Mouse (Mus musculus): ENCODE measurements around the gene Pigk. TPM values are rescaled to one million over a fixed set of nuclear protein-coding genes. Genes with fewer than 3 reads are reported as not detected.
A peak's percentile ranks its signal among the peaks of the same experiment; 100 is the strongest.

Gene Pigk
- polyA plus RNA-seq, 1 experiment from 2014 or later: 35.9 TPM

GRCm38 (mm10) chr3:152761116-152761515 is 47.2 kb downstream of the Pigk start:
- no peaks in the 10 kb centered on the region for H3K9me3 ChIP-seq (ENCODE audit: control insufficient read depth, low read length)
- 28% methylated on average over 7 of the region's 7 CpGs for WGBS
- H3K9ac ChIP-seq (ENCODE audit: low read depth, low read length): no peak overlapping the region

GRCm38 (mm10) chr3:152761661-152762060 is 47.8 kb downstream of the Pigk start:
- 0 out of 2 replicates have a peak, but pooled peaks have one; percentile 24 for ATAC-seq

More at GRCm38 (mm10) chr3:152761116-152761515, 47.2 kb downstream of the Pigk start:
- peaks cover 9% of the 10 kb centered on the region; the same call in 1 of the 2 replicates for H3K4me1 ChIP-seq (ENCODE audit: control insufficient read depth, insufficient read depth, low read length)
- ATAC-seq: no peak
- no peaks in the 10 kb centered on the region for H3K27me3 ChIP-seq (replicated peaks; ENCODE audit: control insufficient read depth, insufficient read depth, low read length)
- H3K4me2 ChIP-seq (ENCODE audit: low read depth, low read length): no peak overlapping the region
- H3K27ac ChIP-seq (ENCODE audit: low read length): no peak overlapping the region
- H3K4me3 ChIP-seq (ENCODE audit: low read length): no peak overlapping the region
- H3K36me3 ChIP-seq (ENCODE audit: control insufficient read depth, insufficient read depth, low read length): no peaks in the 10 kb centered on the region

GRCm38 (mm10) chr3:152762302-152762701 is 48.4 kb downstream of the Pigk start:
- H3K9me3 ChIP-seq (ENCODE audit: control insufficient read depth, low read length): no peaks in the 10 kb centered on the region
- H3K36me3 ChIP-seq (ENCODE audit: control insufficient read depth, insufficient read depth, low read length): no peaks in the 10 kb centered on the region
- no peak overlapping the region for H3K4me3 ChIP-seq (ENCODE audit: low read length)
- no peak overlapping the region for H3K4me2 ChIP-seq (ENCODE audit: low read depth, low read length)
- WGBS: 88% methylated on average over 8 of the region's 8 CpGs
- no peak overlapping the region for H3K27ac ChIP-seq (ENCODE audit: low read length)
- no peak overlapping the region for H3K9ac ChIP-seq (ENCODE audit: low read depth, low read length)
- no peak for ATAC-seq
- H3K4me1 ChIP-seq (ENCODE audit: control insufficient read depth, insufficient read depth, low read length): peaks cover 9% of the 10 kb centered on the region; the same call in 1 of the 2 replicates
- H3K27me3 ChIP-seq (replicated peaks; ENCODE audit: control insufficient read depth, insufficient read depth, low read length): no peaks in the 10 kb centered on the region

More at GRCm38 (mm10) chr3:152761661-152762060, 47.8 kb downstream of the Pigk start:
- Histone ChIP-seq H3K4me2 (ENCODE audit: low read depth, low read length) (no peak overlapping the region), H3K9me3 (ENCODE audit: control insufficient read depth, low read length) (no peaks in the 10 kb centered on the region), H3K36me3 (ENCODE audit: control insufficient read depth, insufficient read depth, low read length) (no peaks in the 10 kb centered on the region), H3K9ac (ENCODE audit: low read depth, low read length) (no peak overlapping the region), H3K27ac (ENCODE audit: low read length) (no peak overlapping the region), H3K27me3 (replicated peaks; ENCODE audit: control insufficient read depth, insufficient read depth, low read length) (no peaks in the 10 kb centered on the region), H3K4me3 (ENCODE audit: low read length) (no peak overlapping the region), H3K4me1 (ENCODE audit: control insufficient read depth, insufficient read depth, low read length) (peaks cover 9% of the 10 kb centered on the region; the same call in 1 of the 2 replicates)
- 54% methylated on average over 8 of the region's 8 CpGs for WGBS

GRCm38 (mm10) chr3:152763139-152763882 is 49.4 kb downstream of the Pigk start:
- Histone ChIP-seq H3K4me1 (ENCODE audit: control insufficient read depth, insufficient read depth, low read length) (peaks cover 9% of the 10 kb centered on the region; the same call in 1 of the 2 replicates), H3K4me2 (ENCODE audit: low read depth, low read length) (peak overlapping the region; percentile 57), H3K9me3 (ENCODE audit: control insufficient read depth, low read length) (no peaks in the 10 kb centered on the region), H3K36me3 (ENCODE audit: control insufficient read depth, insufficient read depth, low read length) (no peaks in the 10 kb centered on the region), H3K27ac (ENCODE audit: low read length) (peak overlapping the region; percentile 12; the same call in 1 of the 2 replicates), H3K27me3 (replicated peaks; ENCODE audit: control insufficient read depth, insufficient read depth, low read length) (no peaks in the 10 kb centered on the region), H3K4me3 (ENCODE audit: low read length) (peak overlapping the region; percentile 44), H3K9ac (ENCODE audit: low read depth, low read length) (peak overlapping the region; percentile 60)
- 27% methylated on average over 26 of the region's 26 CpGs for WGBS
- ATAC-seq: peak; percentile 67

GRCm38 (mm10) chr3:152764516-152765312 is 50.8 kb downstream of the Pigk start:
- Histone ChIP-seq H3K4me3 (ENCODE audit: low read length) (no peak overlapping the region), H3K9me3 (ENCODE audit: control insufficient read depth, low read length) (no peaks in the 10 kb centered on the region), H3K9ac (ENCODE audit: low read depth, low read length) (no peak overlapping the region), H3K4me1 (ENCODE audit: control insufficient read depth, insufficient read depth, low read length) (peaks cover 9% of the 10 kb centered on the region; the same call in 1 of the 2 replicates), H3K4me2 (ENCODE audit: low read depth, low read length) (no peak overlapping the region), H3K27me3 (replicated peaks; ENCODE audit: control insufficient read depth, insufficient read depth, low read length) (no peaks in the 10 kb centered on the region), H3K36me3 (ENCODE audit: control insufficient read depth, insufficient read depth, low read length) (no peaks in the 10 kb centered on the region), H3K27ac (ENCODE audit: low read length) (no peak overlapping the region; the same call in 1 of the 2 replicates)
- ATAC-seq: no peak
- 57% methylated on average over 8 of the region's 8 CpGs for WGBS

GRCm38 (mm10) chr3:152767485-152767884 is 53.6 kb downstream of the Pigk start:
- Histone ChIP-seq H3K9me3 (ENCODE audit: control insufficient read depth, low read length) (no peaks in the 10 kb centered on the region), H3K4me2 (ENCODE audit: low read depth, low read length) (no peak overlapping the region), H3K36me3 (ENCODE audit: control insufficient read depth, insufficient read depth, low read length) (no peaks in the 10 kb centered on the region), H3K9ac (ENCODE audit: low read depth, low read length) (no peak overlapping the region), H3K27ac (ENCODE audit: low read length) (no peak overlapping the region), H3K4me1 (ENCODE audit: control insufficient read depth, insufficient read depth, low read length) (peaks cover 9% of the 10 kb centered on the region; the same call in 1 of the 2 replicates), H3K4me3 (ENCODE audit: low read length) (no peak overlapping the region), H3K27me3 (replicated peaks; ENCODE audit: control insufficient read depth, insufficient read depth, low read length) (no peaks in the 10 kb centered on the region)
- ATAC-seq: no peak
- 53% methylated on average over 11 of the region's 11 CpGs for WGBS

- H3K27me3 ChIP-seq (replicated peaks; ENCODE audit: control insufficient read depth, insufficient read depth, low read length): no peaks in the 10 kb centered on the region
- H3K27ac ChIP-seq (ENCODE audit: low read length): no peak overlapping the region
- WGBS: 82% methylated on average over 6 of the region's 6 CpGs
- no peak overlapping the region for H3K4me3 ChIP-seq (ENCODE audit: low read length)
- H3K4me2 ChIP-seq (ENCODE audit: low read depth, low read length): no peak overlapping the region
- no peaks in the 10 kb centered on the region for H3K9me3 ChIP-seq (ENCODE audit: control insufficient read depth, low read length)
- ATAC-seq: no peak
- no peaks in the 10 kb centered on the region for H3K4me1 ChIP-seq (ENCODE audit: control insufficient read depth, insufficient read depth, low read length)
- H3K36me3 ChIP-seq (ENCODE audit: control insufficient read depth, insufficient read depth, low read length): no peaks in the 10 kb centered on the region
- H3K9ac ChIP-seq (ENCODE audit: low read depth, low read length): no peak overlapping the region
Measured at GRCm38 (mm10) chr3:152770056-152770455, 56.2 kb downstream of the Pigk start.

GRCm38 (mm10) chr3:152776363-152776762 is 62.5 kb downstream of the Pigk start:
- Histone ChIP-seq H3K4me3 (ENCODE audit: low read length) (no peak overlapping the region), H3K4me2 (ENCODE audit: low read depth, low read length) (no peak overlapping the region), H3K27me3 (replicated peaks; ENCODE audit: control insufficient read depth, insufficient read depth, low read length) (no peaks in the 10 kb centered on the region), H3K9ac (ENCODE audit: low read depth, low read length) (no peak overlapping the region), H3K9me3 (ENCODE audit: control insufficient read depth, low read length) (no peaks in the 10 kb centered on the region), H3K4me1 (ENCODE audit: control insufficient read depth, insufficient read depth, low read length) (no peaks in the 10 kb centered on the region), H3K27ac (ENCODE audit: low read length) (no peak overlapping the region), H3K36me3 (ENCODE audit: control insufficient read depth, insufficient read depth, low read length) (no peaks in the 10 kb centered on the region)
- ATAC-seq: no peak
- WGBS: 86% methylated on average over 6 of the region's 6 CpGs

- no peak overlapping the region for H3K4me2 ChIP-seq (ENCODE audit: low read depth, low read length)
- ATAC-seq: no peak
- 62% methylated on average over 16 of the region's 16 CpGs for WGBS
- no peaks in the 10 kb centered on the region for H3K9me3 ChIP-seq (ENCODE audit: control insufficient read depth, low read length)
- no peaks in the 10 kb centered on the region for H3K36me3 ChIP-seq (ENCODE audit: control insufficient read depth, insufficient read depth, low read length)
- no peaks in the 10 kb centered on the region for H3K27me3 ChIP-seq (replicated peaks; ENCODE audit: control insufficient read depth, insufficient read depth, low read length)
- H3K4me1 ChIP-seq (ENCODE audit: control insufficient read depth, insufficient read depth, low read length): no peaks in the 10 kb centered on the region
- no peak overlapping the region for H3K27ac ChIP-seq (ENCODE audit: low read length)
- H3K9ac ChIP-seq (ENCODE audit: low read depth, low read length): no peak overlapping the region
- H3K4me3 ChIP-seq (ENCODE audit: low read length): no peak overlapping the region
Measured at GRCm38 (mm10) chr3:152776872-152777540, 63.1 kb downstream of the Pigk start.

All from intestine, embryonic 16.5 days (tissue).